Mouse (Mus musculus) lung, adult 2 months (tissue): ENCODE data around the gene Casc3.

ENCODE experiments used
- CTCF ChIP-seq: fragments of 200-500 bp; IDR thresholded peaks from 2 replicates; pipeline ENCODE4 v1.5.1; 2011; ENCODE audit warnings: mild to moderate bottlenecking, low read length, control low read depth; ENCODE audit not compliant: insufficient read depth
- POLR2A ChIP-seq: fragments of 200-500 bp; IDR thresholded peaks from 2 replicates; pipeline ENCODE4 v1.6.1; 2011; ENCODE audit warnings: low read depth, mild to moderate bottlenecking, control low read depth, low read length, borderline replicate concordance; ENCODE audit errors: extremely low read depth

GRCm38 (mm10) chr11:98763502-98763861 is 41.2 kb upstream of the Casc3 start:
- TF ChIP-seq CTCF (no peak), POLR2A (no peak)
